Mouse (Mus musculus) monocyte, adult 2 months (primary cell): ENCODE results near the gene Krtap1-4.

Experiments
- DNase-seq, 2 experiments: peaks; one replicate each; pipeline ENCODE4 v3.0.0; 2022; ENCODE audit warnings: low spot score in 2 of 2, low read depth in 1 of 2

Krtap1-4 gene

DNA sequence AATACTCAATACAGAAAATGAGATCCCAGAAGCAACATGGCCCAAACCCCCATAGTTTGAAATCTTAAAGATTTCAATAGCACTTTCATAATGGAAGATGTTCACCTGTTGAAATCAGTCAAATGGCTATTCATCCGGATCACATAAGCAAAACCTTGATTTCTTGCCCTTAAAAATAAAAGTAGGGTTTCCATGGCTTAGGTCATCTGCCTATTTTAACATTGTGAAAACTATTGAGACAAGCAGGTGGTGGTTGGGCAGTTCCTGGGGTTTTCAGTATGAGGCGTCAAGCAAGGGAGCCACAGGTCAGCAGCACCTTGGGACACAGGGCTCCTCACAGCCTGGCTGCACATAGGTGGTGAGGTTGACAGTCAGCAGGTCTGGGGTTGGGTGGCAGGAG, 27.3 kb downstream of the Krtap1-4 start:
- DNase-seq, result no peak

GRCm38 (mm10) chr11:99550765-99551164, 32.7 kb downstream of the Krtap1-4 start, which contains the start of gene Krtap3-3:
Gene Krtap3-3, minus strand, starts transcription at chr11:99550865.
- DNase-seq, result no peak

GRCm38 (mm10) chr11:99547892-99548291, 35.6 kb downstream of the Krtap1-4 start:
- DNase-seq, result no peak

DNA sequence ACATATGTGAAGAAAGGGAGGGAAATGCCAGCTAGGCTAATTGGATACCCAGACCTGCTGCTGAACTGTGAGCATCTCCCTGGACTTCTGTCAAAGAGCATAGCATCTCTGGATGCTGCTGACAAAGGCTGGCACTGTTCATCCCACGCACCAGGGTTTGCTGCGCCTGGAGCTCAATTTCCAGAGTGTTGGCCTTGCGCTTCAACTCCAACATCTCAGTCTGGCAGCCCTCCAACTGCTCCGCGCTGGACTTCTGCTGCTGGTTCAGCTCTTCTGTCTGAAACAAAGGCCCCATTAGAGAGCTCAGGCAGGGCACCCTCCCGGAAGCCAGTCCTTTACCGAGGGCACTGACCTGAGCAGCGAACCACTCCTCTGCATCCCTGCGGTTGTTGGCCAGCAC, 43.7 kb downstream of the Krtap1-4 start:
- no peak for DNase-seq
